Mouse (Mus musculus) G1E-ER4 (cell line): Measurements from ENCODE around the gene Ewsr1. TPM values are rescaled to one million over a fixed set of nuclear protein-coding genes. Genes with fewer than 3 reads are reported as not detected.

Experiments used
- GATA1 ChIP-seq: IDR thresholded peaks from one replicate; pipeline ENCODE4 v1.8.0; 2012; ENCODE audit warnings: low read length, inconsistent platforms
- polyA plus RNA-seq: library from polyadenylated mRNA; stranded (reverse); fragments of >175 nt; gene quantifications from 2 replicates; pipeline ENCODE4 v1.2.3, GENCODE M21; 2012

The Ewsr1 gene
- polyA plus RNA-seq, 1 experiment = 1,277 TPM

- TF ChIP-seq GATA1 = peak; percentile 43
Measured at GRCm38 (mm10) chr11:5102384-5102783, 3.3 kb upstream of the Ewsr1 start.

GRCm38 (mm10) chr11:5101641-5102040, 2.6 kb upstream of the Ewsr1 start:
- TF ChIP-seq GATA1 = no peak

- no peak for TF ChIP-seq GATA1
Measured at GRCm38 (mm10) chr11:5100801-5101200, 1.7 kb upstream of the Ewsr1 start.

- TF ChIP-seq GATA1 = no peak
Measured at GRCm38 (mm10) chr11:5100283-5100682, 1.2 kb upstream of the Ewsr1 start.

- no peak for TF ChIP-seq GATA1
Measured at GRCm38 (mm10) chr11:5099576-5100183, 614 bp upstream of the Ewsr1 start.

- TF ChIP-seq GATA1 = no peak
Measured at GRCm38 (mm10) chr11:5098035-5098735, 881 bp downstream of the Ewsr1 start.

- no peak for TF ChIP-seq GATA1
Measured at GRCm38 (mm10) chr11:5096480-5097020, 2.5 kb downstream of the Ewsr1 start.

GRCm38 (mm10) chr11:5095877-5096276, 3.2 kb downstream of the Ewsr1 start:
- no peak for TF ChIP-seq GATA1

GRCm38 (mm10) chr11:5091706-5092105, 7.4 kb downstream of the Ewsr1 start:
- no peak for TF ChIP-seq GATA1

- TF ChIP-seq GATA1 = no peak
Measured at GRCm38 (mm10) chr11:5089147-5089546, 9.9 kb downstream of the Ewsr1 start.

GRCm38 (mm10) chr11:5075760-5076159, 23.3 kb downstream of the Ewsr1 start:
- no peak for TF ChIP-seq GATA1

GRCm38 (mm10) chr11:5074882-5075281, 24.2 kb downstream of the Ewsr1 start:
- no peak for TF ChIP-seq GATA1

- TF ChIP-seq GATA1 = peak; percentile 76
Measured at GRCm38 (mm10) chr11:5068126-5068971, 30.7 kb downstream of the Ewsr1 start.

GRCm38 (mm10) chr11:5067063-5067462, 32.0 kb downstream of the Ewsr1 start:
- TF ChIP-seq GATA1 = peak; percentile 81

GRCm38 (mm10) chr11:5065056-5065821, 33.8 kb downstream of the Ewsr1 start, which contains the start of gene Gas2l1:
Gas2l1 (minus strand) TSS chr11:5065327.
- no peak for TF ChIP-seq GATA1
